Mouse (Mus musculus): Measurements from ENCODE around the gene Rragc. TPM values are rescaled to one million over a fixed set of nuclear protein-coding genes. Genes with fewer than 3 reads are reported as not detected.

Gene Rragc
- total RNA-seq, 1 experiment from 2014 or later, result 61.7 TPM

GRCm38 (mm10) chr4:123947149-123947548, 29.9 kb downstream of the Rragc start:
- ATAC-seq (replicated peaks; ENCODE audit: insufficient number of reproducible peaks, low FRiP score, low TSS enrichment, poor library complexity, severe bottlenecking), result no peak

DNA sequence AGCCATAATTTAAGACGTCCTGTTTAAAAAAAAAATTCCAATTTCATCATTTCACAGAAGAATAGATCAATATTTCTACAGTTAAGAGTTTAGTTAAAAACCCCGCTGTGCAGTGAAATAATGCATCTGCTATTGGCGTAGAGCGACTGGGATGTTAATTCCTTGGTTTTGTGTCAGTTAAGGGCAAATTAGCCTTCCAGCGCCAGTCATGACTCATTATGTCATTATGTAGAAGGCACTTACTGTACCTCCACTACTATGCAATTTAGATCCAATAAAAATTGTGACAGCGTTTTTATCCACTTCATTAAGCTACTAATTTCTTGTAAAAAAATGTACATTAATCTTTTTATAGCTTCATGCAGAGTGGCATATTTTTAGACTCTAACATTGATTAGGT, 31.7 kb downstream of the Rragc start:
- no peak for ATAC-seq (replicated peaks; ENCODE audit: insufficient number of reproducible peaks, low FRiP score, low TSS enrichment, poor library complexity, severe bottlenecking)

DNA sequence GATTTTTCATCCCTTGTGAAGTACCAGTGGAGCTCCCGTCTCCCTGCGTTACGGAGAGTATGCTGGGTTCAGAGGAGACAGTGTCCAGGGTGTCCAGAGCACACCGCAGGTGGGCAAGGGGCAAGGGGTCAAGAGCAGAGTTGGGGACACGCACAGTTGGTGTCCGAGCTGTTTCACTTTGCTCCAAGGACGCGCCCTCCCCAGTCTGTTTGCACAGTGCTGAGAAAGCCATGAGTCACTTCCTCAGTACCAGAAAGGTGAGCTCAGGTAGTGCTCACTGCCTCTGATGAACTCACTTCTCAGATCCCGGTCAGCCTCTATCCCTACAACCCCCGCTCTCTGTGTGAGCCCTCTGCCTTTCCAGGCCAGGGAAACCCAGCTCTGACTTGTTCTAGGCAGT, 32.4 kb downstream of the Rragc start:
- no peak for ATAC-seq (replicated peaks; ENCODE audit: insufficient number of reproducible peaks, low FRiP score, low TSS enrichment, poor library complexity, severe bottlenecking)

DNA sequence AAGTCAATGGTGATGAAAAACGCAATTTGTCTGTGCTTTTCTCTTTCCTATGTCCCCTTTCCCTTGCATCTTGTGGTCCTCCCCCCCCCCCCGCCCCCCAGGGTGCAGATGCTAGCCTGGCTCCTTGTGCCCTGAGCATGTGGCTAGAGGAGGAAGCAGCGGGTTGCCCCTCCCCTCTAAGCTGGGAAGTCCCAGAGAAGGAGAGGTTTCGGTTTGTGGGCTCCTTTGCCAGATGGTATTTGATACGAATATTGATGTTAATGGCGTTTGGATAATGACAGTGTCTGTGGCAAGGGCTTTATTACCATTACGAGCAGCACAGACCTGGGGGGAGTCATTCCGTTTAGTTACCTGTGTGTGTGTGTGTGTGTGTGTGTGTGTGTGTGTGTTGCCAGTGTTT, 34.8 kb downstream of the Rragc start:
- ATAC-seq (replicated peaks; ENCODE audit: insufficient number of reproducible peaks, low FRiP score, low TSS enrichment, poor library complexity, severe bottlenecking), result no peak; the same call in 1 of the 2 replicates

- peak; percentile 60; the same call in 1 of the 2 replicates for ATAC-seq (replicated peaks; ENCODE audit: insufficient number of reproducible peaks, low FRiP score, low TSS enrichment, poor library complexity, severe bottlenecking)
Observed at GRCm38 (mm10) chr4:123956703-123957491, 39.7 kb downstream of the Rragc start.

GRCm38 (mm10) chr4:123957492-123957808, 40.2 kb downstream of the Rragc start:
- ATAC-seq (replicated peaks; ENCODE audit: insufficient number of reproducible peaks, low FRiP score, low TSS enrichment, poor library complexity, severe bottlenecking), result no peak

GRCm38 (mm10) chr4:123957891-123958290, 40.6 kb downstream of the Rragc start:
- ATAC-seq (replicated peaks; ENCODE audit: insufficient number of reproducible peaks, low FRiP score, low TSS enrichment, poor library complexity, severe bottlenecking), result no peak

GRCm38 (mm10) chr4:123960955-123961354, 43.7 kb downstream of the Rragc start:
- no peak for ATAC-seq (replicated peaks; ENCODE audit: insufficient number of reproducible peaks, low FRiP score, low TSS enrichment, poor library complexity, severe bottlenecking)

GRCm38 (mm10) chr4:123962721-123963120, 45.5 kb downstream of the Rragc start:
- ATAC-seq (replicated peaks; ENCODE audit: insufficient number of reproducible peaks, low FRiP score, low TSS enrichment, poor library complexity, severe bottlenecking), result no peak

GRCm38 (mm10) chr4:123968663-123969321, 51.5 kb downstream of the Rragc start:
- ATAC-seq (replicated peaks; ENCODE audit: insufficient number of reproducible peaks, low FRiP score, low TSS enrichment, poor library complexity, severe bottlenecking), result no peak

DNA sequence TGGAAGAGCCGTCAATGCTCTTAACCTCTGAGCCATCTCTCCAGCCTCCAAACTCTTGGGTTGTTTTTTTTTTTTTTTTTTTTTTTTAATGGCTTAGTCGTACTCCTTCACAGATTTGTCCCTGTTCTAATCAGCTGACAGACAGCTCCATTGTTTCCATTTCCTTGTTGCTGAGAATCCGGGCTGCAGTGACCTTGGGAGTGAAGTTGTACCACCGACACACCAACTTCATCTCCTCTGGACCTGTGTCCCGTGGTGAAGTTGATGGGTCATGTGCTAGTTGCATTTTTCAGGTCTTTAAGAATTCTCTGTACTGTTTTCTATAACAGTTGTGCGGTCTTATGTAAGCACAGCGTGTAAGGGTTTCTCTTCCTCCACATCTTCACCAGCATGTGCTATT, 52.2 kb downstream of the Rragc start:
- ATAC-seq (replicated peaks; ENCODE audit: insufficient number of reproducible peaks, low FRiP score, low TSS enrichment, poor library complexity, severe bottlenecking), result no peak

DNA sequence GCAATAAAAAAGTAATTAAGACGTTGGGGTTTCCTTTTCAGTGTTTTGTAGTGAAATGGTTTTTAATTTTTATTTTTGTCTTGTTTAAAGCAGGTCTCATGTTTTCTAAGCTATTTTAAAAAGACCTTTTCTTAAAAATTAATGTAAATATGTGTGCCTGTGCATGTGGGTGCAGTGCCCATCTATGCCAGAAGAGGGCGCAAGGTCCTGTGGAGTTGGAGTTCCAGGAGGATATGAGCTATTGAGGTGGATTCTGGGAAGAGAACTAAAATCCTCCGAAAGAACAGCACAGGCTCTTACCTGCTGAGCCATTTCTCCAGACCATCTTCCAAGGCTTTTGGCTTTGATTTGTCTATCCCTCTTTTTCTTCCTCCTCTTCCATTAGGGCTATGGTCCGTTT, 53.8 kb downstream of the Rragc start:
- ATAC-seq (replicated peaks; ENCODE audit: insufficient number of reproducible peaks, low FRiP score, low TSS enrichment, poor library complexity, severe bottlenecking), result no peak

GRCm38 (mm10) chr4:123972423-123973049, 55.3 kb downstream of the Rragc start:
- no peak for ATAC-seq (replicated peaks; ENCODE audit: insufficient number of reproducible peaks, low FRiP score, low TSS enrichment, poor library complexity, severe bottlenecking)

- ATAC-seq (replicated peaks; ENCODE audit: insufficient number of reproducible peaks, low FRiP score, low TSS enrichment, poor library complexity, severe bottlenecking), result no peak
Observed at GRCm38 (mm10) chr4:123982105-123982504, 64.9 kb downstream of the Rragc start.

Other genes with a start within 250 kb of the Rragc start
- 368 to 783 TPM (median 392 TPM) in 3 replicates for gene Macf1, start 233.1 kb upstream of the Rragc start, total RNA-seq (2017)
- 58.3 to 116 TPM (median 73.9 TPM) in 3 replicates for gene Ndufs5, start 199.2 kb upstream of the Rragc start, total RNA-seq (2017)
- gene Akirin1, start 167.1 kb upstream of the Rragc start, total RNA-seq (2017), result 59.0 to 64.4 TPM (median 63.3 TPM) in 3 replicates
- gene Rhbdl2, start 129.6 kb upstream of the Rragc start, total RNA-seq (2017), result not detected in 3 replicates
- 0.38 TPM in 1 of 3 replicates, not detected in the others for gene 4933427I04Rik, start 57.8 kb upstream of the Rragc start, total RNA-seq (2017)
- gene Mycbp, start 12.6 kb upstream of the Rragc start, total RNA-seq (2017), result 17.6 to 21.5 TPM (median 20.6 TPM) in 3 replicates
- not detected in 3 replicates for gene 4930535I16Rik, start 576 bp downstream of the Rragc start, total RNA-seq (2017)

All from monocyte, adult 5-6 weeks (primary cell).